Mouse (Mus musculus) cortical plate, adult 2 months (tissue): ENCODE measurements around the gene Tpst2.

Experiments
- CTCF ChIP-seq: fragments of 200-500 bp; IDR thresholded peaks from 2 replicates; pipeline ENCODE4 v1.5.1; 2011; ENCODE audit warnings: mild to moderate bottlenecking, control low read depth, low read length; ENCODE audit not compliant: insufficient read depth; ENCODE audit errors: extremely low read depth
- POLR2A ChIP-seq: fragments of 200-500 bp; IDR thresholded peaks from 2 replicates; pipeline ENCODE4 v1.6.1; 2011; ENCODE audit warnings: mild to moderate bottlenecking, low read length, control low read depth; ENCODE audit not compliant: insufficient read depth; ENCODE audit errors: extremely low read depth

- TF ChIP-seq POLR2A (no peak), CTCF (no peak)
Measured at GRCm38 (mm10) chr5:112320936-112321335, 44.4 kb downstream of the Tpst2 start.
